Mouse (Mus musculus) gastrocnemius, postnatal 4 days (tissue): ENCODE measurements around the gene Nfyc. TPM values are rescaled to one million over a fixed set of nuclear protein-coding genes. Genes with fewer than 3 reads are reported as not detected.

Experiments used
- DNase-seq, 2 experiments: peaks; one replicate each; pipeline ENCODE4 v3.0.0; 2021 to 2022; ENCODE audit warnings: low spot score in 2 of 2, mixed read lengths in 2 of 2
- long read RNA-seq, 2 experiments: library from polyadenylated mRNA; stranded (forward); transcript quantifications; one replicate each; pipeline ENCODE4 v2.0.0; 2021
- total RNA-seq, 2 experiments: library from RNA; stranded (reverse); gene quantifications; 2 replicates each; pipeline ENCODE4 v1.2.3; 2021

Nfyc gene
- 10 to 100 TPM; 51.1 to 55.6 TPM for total RNA-seq
- long read RNA-seq, experiment 1, transcript Nfyc-201 (10 exons, 1,932 nt), result major isoform, 49 of 72 reads
- long read RNA-seq, experiment 1, partial matches to known transcripts, result 2 of 72 reads
- long read RNA-seq, experiment 1, other reads (novel, unspliced or antisense), result 20 of 72 reads
- long read RNA-seq, experiment 2, transcript Nfyc-201 (10 exons, 1,932 nt), result major isoform, 58 of 82 reads
- long read RNA-seq, experiment 2, partial matches to known transcripts, result 5 of 82 reads
- long read RNA-seq, experiment 2, other reads (novel, unspliced or antisense), result 14 of 82 reads

- no peak for DNase-seq
These were observed at the start of gene Nfyc for GRCm38 (mm10) chr4:120831472-120831871. TSS of gene Nfyc (minus strand) at chr4:120831572.

DNA sequence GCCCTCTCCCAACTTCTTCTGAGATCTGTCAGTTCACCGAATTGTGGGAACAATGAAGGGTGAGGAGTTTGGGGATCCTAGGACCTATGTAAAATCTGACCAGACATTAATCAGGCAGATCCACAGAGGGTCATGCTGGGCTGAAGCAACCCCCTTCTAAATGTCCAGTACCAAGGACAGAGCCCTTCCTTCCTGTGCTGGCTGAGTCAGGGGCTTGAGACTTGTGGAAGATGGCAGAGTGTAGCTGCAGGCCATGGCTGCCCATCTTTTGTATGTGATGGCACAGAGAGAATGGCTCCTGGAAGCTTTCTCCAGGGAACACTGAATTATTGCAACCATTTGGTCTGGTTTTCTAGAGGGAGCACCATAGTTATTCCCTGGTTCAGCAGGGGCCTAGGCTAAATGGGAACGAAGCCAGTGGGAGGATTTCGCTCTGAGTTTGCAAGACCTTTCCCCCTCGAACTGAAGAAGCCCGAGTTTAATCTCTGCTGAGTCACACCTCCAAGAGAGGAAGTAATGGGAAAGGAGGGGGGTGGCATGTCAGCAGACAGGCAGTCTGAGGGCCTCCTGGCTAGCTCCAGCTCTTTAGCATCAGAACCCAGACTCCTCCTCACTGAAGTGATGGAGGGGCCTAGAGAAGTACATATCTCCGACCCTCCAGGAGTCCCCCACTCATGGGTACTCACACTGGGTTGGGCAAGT, 49.5 kb upstream of the Nfyc start:
- no peak for DNase-seq

DNA sequence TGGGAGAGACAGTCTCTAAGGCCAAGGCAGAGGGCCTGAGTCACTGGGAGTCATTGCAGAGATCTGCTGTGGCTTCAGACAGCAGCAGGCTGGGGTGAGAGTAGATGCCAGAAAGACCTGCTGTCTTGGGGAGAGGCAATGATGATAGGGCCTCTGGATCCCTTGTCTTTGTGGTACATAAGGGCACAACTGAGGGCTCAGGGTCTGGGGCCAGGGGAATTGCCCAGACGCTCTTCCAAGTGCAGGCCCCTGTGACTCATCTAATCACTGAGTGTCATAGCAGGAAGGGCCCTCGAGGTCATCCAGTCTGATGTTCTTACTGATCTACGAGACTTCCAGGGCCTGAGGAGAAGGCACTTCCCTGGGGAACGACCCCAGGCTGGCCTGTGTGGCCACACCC, 48.0 kb upstream of the Nfyc start:
- no peak for DNase-seq

DNA sequence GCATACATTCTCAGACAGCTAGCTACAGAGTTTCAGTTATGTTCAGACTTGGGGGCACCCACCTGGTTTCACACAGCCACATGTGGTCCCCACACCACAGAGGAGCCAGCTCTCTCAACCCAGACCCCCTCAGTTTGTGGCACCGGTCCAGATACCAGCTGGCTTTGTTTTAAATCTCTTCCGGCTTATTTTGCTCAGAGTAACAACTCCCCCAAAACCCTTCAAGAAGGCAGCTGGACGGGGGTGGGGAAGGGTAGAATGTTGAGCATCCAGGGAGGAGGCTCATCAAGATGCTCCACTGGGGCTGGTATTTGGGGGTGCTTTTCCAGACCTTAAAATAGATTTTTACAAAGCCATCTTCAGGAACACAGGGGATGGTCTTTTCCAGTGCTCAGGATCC, 47.4 kb upstream of the Nfyc start:
- no peak for DNase-seq

DNA sequence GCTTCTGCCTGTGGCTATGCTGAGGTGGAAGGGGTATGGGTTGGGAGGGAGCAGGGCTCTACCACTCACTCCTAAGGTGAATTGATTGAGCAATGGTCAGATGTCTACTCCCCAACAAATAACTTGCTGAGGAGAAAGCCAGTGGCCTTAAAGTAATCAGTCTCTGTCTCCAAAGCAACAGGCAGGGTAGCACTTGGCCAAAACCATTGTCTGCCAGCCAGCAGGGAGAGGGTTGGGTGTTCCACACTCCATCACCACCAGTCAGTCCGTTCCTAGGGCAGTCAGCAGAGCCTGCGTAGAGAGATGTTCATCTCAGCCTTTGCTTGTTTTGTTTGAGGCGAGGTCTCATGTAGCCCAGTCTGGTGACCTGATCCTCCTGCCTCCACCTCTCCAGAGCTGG, 44.6 kb upstream of the Nfyc start:
- DNase-seq, result no peak

- DNase-seq, result no peak
These were observed 38.9 kb upstream of the Nfyc start for GRCm38 (mm10) chr4:120870262-120870748.

DNA sequence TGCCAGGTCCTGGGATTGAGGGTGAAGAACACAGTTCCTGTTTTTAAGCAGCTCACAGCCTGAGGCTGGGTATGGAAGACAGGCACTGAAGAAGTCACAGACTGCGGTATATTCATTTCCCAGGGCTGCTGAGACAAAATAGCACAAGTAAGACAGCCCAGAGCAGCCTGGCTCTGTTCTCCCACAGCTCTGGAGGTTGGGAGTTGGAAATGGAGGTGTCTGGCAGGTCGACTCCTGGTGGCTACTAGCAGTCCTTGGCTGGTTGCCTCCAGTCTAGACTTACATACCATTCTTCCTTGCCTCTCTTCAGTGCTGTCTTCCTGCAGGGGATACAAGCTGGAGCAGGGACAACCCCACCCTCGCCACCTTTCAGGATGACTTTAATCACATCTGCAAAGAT, 37.6 kb upstream of the Nfyc start:
- no peak for DNase-seq

DNA sequence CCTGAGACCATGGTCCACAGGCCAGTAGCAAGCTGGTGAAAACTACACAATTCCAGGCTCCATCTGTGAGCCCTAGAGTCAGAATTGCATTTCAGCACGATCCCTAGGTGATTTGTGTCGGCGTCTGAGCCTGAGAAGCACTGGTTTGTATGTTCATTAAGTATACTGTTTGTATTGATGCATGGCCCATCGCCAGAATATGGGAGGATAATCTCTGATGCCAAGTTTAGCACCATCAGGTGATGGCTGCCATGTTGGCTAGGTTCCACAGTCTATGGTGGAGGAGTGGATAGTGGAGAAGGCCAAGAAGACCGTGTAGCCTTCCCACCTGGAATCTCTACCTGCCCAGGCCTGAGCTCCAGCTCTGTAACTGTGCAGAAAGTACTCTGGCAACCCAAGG, 36.9 kb upstream of the Nfyc start:
- DNase-seq, result no peak

DNA sequence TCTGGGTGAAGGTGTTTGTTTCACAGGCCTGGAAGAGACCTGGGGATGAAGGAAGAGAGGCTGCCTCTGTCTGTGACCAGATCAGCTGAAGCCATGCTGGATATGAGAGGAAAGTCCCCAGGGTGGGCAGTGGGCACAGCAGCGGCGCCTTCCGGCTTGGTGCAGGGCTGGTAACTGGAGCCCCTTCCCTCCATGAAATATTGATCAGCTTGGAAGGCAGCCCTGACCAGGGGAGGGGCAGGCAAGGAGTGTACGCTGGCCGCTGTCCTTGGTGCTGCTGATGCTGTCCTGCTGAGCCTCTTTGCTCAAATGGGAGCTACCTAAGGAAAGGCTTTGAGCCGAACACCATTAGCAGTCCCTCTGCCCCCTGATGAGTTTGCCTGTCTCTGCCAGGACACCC, 34.8 kb upstream of the Nfyc start:
- peak in 1 of 2 experiments; percentile 33 for DNase-seq

DNA sequence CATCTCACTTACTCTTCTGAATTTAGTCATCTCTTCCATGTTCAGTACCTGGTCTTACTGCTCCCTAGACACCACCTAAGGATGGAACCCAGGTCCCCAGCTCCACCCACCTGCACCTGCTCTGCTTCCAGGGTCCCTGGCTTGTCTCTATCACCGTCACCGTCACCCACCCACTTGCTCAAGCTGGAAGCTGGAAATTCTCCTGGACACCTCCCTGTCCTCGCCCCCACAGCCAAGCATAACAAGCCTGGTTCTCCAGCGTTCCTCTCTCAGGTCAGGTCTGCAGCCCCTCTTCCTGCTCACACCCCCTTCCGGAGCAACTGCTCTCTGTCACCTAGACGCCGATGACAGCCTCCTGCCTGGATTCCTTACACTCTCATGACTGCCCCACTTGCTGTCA, 28.5 kb upstream of the Nfyc start:
- DNase-seq, result no peak

DNA sequence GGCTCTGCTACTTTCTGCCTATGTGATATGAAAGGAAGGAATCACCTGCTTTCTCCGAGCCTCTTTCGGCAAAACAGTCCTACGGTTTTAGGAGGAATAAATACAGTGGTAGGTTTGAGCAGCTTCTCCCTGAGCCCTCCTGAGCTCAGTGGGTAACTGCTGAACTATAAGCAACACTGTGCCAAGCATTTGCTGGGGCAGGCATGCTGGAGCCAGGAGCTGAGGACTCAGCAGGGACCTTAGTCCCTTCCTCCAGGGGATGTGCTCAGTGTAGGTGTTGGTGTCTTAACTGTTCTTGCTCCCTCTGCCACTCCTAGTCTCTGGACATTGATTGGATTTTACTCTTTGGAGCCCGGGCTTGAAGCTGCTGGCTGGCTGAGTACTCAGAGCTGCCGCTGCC, 25.0 kb upstream of the Nfyc start:
- DNase-seq, result no peak

GRCm38 (mm10) chr4:120855360-120856060, 24.1 kb upstream of the Nfyc start:
- no peak for DNase-seq

DNA sequence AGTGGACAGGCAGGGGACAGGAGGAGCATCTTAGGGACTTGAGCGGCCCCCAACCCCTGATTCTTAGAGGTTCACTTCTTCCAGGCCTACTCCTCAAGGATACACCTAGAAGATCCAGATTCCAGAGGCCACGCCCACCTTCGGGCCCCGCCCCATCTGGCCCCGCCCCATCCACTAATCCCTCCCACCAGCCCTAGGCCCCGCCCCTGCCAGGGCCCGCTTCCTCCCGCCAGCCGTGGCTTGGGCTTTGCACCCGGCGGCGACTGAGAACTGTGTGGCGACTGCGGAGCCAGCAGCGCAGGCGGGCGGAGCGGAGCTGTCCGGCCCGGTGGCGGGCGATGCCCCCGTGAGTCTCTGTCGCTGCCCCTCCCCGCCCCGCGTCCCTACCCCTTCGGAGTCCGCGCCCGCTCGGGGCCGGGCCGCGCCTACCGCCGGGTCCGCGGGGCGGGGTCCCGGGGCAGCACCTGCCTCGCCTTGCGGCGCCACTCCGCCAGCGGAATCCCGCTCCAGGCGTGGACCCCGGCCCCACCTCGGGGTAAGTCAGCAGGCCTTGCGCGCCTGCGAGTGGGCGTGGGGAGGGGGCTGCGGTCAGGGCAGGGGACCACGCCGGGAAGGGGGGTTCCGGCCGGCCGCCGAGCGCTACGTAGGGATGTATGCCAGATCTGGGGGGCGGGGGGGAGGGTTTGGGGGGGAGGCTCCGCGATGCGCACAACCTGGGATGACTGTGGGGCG, 23.4 kb upstream of the Nfyc start, which contains the start of gene Rims3:
TSS of gene Rims3 (plus strand) at position 229 of the 732 bp plus-strand sequence.
- peak; percentile 31 to 40 for DNase-seq

GRCm38 (mm10) chr4:120850946-120851345, 19.6 kb upstream of the Nfyc start:
- DNase-seq, result peak in 1 of 2 experiments; percentile 51

GRCm38 (mm10) chr4:120849451-120849850, 18.1 kb upstream of the Nfyc start:
- no peak for DNase-seq

DNA sequence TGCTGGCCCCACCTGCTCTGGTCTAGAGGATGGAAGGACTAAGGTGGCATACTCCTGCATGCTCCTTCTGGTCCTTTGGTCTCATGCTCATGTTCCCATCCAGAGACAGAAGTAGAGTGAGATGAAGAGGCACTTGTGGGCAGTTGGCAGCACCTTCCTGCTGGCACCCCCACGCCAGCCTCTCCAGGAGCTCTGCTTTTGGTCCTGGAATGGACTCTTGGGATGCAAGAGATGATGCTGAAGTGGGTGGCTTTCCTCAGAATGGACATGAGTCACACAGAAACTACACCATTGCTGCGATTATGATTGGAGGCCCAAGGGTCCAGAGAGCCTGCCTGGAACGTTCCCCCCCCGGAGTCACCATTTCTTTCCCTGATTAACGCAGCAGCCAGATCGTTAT, 17.5 kb upstream of the Nfyc start:
- no peak for DNase-seq

- no peak for DNase-seq
These were observed 13.7 kb upstream of the Nfyc start for GRCm38 (mm10) chr4:120845098-120845497.

GRCm38 (mm10) chr4:120844423-120845082, 13.2 kb upstream of the Nfyc start:
- no peak for DNase-seq

- no peak for DNase-seq
These were observed 10.0 kb upstream of the Nfyc start for GRCm38 (mm10) chr4:120841342-120841741.

DNA sequence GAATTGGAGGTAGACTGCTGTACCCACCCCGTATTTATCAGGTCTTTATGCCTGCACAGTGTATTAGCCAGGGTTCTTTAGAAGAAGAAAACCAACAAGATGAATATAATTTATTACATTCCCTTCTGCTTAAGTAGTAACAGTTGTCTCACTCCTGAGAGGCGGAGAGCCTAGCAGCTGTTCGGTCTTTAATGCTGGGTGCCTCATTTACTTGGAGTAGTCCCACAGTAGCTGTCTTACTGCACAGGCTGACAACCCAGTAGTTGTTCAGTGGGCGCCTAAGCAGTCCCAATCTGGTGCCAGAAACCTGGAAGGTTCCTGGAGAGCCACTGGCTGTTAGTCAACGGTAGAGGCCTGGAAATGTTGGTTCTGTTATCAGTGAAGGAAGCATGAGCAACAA, 605 bp downstream of the Nfyc start:
- DNase-seq, result no peak

DNA sequence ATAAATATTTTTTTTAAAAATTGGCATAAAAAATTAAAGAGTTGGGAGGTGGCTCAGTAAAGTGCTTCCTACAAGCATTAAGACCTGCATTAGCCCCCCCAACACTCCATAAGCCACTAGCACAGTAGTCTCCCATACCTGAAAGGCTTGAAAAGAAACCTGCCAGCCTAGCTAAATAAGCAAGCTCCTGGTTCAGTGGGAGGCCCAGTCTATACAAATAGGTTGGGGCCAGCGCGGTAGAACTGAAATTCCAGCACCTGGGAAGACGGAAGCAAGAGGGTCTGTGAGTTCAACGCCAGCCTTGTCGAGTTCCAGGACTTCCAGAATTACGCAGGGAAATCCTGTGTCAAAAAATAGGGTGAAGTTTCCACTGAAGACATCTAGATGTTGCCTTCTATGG, 5.0 kb downstream of the Nfyc start:
- no peak for DNase-seq
